Mouse (Mus musculus) midbrain, embryonic 14.5 days (tissue): ENCODE measurements around the gene Macrod2. TPM values are rescaled to one million over a fixed set of nuclear protein-coding genes. Genes with fewer than 3 reads are reported as not detected.
A peak's percentile ranks its signal among the peaks of the same experiment; 100 is the strongest.

ENCODE experiments used
- ATAC-seq: fragments of 200-750 bp; cut with Nextera tagmentation; 2 replicates; pipeline ENCODE4 v1.8.0; 2017; ENCODE audit warnings: moderate number of reproducible peaks, moderate library complexity; ENCODE audit not compliant: low FRiP score, low TSS enrichment
- DNase-seq: peaks from one replicate; pipeline ENCODE4 v3.0.0-alpha.2; 2015
- H3K27ac ChIP-seq: fragments of 300-500 bp; sonication (generic); replicated peaks from 2 replicates; pipeline ENCODE4 v1.5.1; 2014; ENCODE audit warnings: mild to moderate bottlenecking, low read depth, low read length, moderate library complexity
- H3K27me3 ChIP-seq: fragments of 300-500 bp; sonication (generic); 2 replicates; pipeline ENCODE4 v1.6.1; 2014; ENCODE audit warnings: low read length, control low read depth, mixed read lengths; ENCODE audit not compliant: control insufficient read depth, insufficient read depth
- H3K36me3 ChIP-seq: fragments of 300-500 bp; sonication (generic); 2 replicates; pipeline ENCODE4 v1.6.1; 2014; ENCODE audit warnings: low read length, control low read depth; ENCODE audit not compliant: control insufficient read depth, insufficient read depth
- H3K4me1 ChIP-seq: fragments of 300-500 bp; sonication (generic); 2 replicates; pipeline ENCODE4 v1.6.1; 2014; ENCODE audit warnings: mild to moderate bottlenecking, antibody characterized with exemption, low read length, control low read depth; ENCODE audit not compliant: control insufficient read depth, insufficient read depth
- H3K4me2 ChIP-seq: fragments of 300-500 bp; sonication (generic); 2 replicates; pipeline ENCODE4 v1.6.1; 2014; ENCODE audit warnings: mild to moderate bottlenecking, low read length, moderate library complexity
- H3K4me3 ChIP-seq: fragments of 300-500 bp; sonication (generic); replicated peaks from 2 replicates; pipeline ENCODE4 v1.5.1; 2014; ENCODE audit warnings: low read depth, low read length
- H3K9ac ChIP-seq: fragments of 300-500 bp; sonication (generic); replicated peaks from 2 replicates; pipeline ENCODE4 v1.6.1; 2014; ENCODE audit warnings: mild to moderate bottlenecking, low read length, moderate library complexity
- H3K9me3 ChIP-seq: fragments of 300-500 bp; sonication (generic); 2 replicates; pipeline ENCODE4 v1.6.1; 2016; ENCODE audit warnings: low read length, control low read depth, mixed read lengths; ENCODE audit not compliant: control insufficient read depth
- WGBS: fragments of 180-500 bp; shearing (Covaris S2); extraction: QIAGEN DNeasy Blood & Tissue Kit; methylation state at CpG from one replicate; pipeline ENCODE4 v1.1.7; 2014; 5-methylcytosine and 5-hydroxymethylcytosine counted together
- polyA plus RNA-seq: library from polyadenylated mRNA; unstranded; fragments of >200 nt; fragmentation: Nextera tagmentation; extraction: Ambion mirVana; gene quantifications from 2 replicates; pipeline ENCODE4 v1.2.1, GENCODE M21; 2014

Macrod2 gene
- polyA plus RNA-seq, 1 experiment from 2014 or later: 61.4 TPM

- Histone ChIP-seq H3K27me3 (no peaks in the 10 kb centered on the region), H3K9ac (no peak overlapping the region), H3K4me2 (no peak overlapping the region), H3K9me3 (no peaks in the 10 kb centered on the region), H3K27ac (no peak overlapping the region), H3K4me3 (no peak overlapping the region), H3K4me1 (0 out of 2 replicates have a peak, but pooled peaks cover 3% of the 10 kb centered on the region), H3K36me3 (no peaks in the 10 kb centered on the region)
- DNase-seq (no peak), ATAC-seq (no peak)
- WGBS: 98% methylated on average over 3 of the region's 3 CpGs
Measured at GRCm38 (mm10) chr2:142326737-142327136, 1931.6 kb downstream of the Macrod2 start.

DNA sequence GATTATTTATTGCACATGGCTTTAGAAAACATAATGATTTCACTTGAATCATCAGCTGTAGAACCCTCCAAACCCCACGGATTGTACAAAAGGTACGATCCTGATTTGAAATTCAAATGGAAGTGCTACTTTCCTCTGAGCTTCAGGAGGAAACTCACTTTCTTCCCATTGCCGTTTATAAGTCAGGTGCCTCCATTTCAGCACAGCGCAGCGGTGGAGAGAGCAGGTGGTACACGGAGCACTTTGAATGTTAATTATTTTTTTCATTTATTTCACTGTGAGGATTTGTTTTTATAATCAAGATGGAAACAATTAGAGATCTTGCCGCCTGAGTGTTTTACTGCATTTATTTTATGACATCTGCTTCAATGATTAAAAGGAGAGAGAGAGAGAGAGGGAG is 1934.7 kb downstream of the Macrod2 start:
- H3K4me3 ChIP-seq: no peak overlapping the region
- no peaks in the 10 kb centered on the region for H3K9me3 ChIP-seq
- DNase-seq: peak; percentile 40
- no peaks in the 10 kb centered on the region for H3K27me3 ChIP-seq
- peaks cover 10% of the 10 kb centered on the region; the same call in 1 of the 2 replicates for H3K4me1 ChIP-seq
- H3K27ac ChIP-seq: no peak overlapping the region
- H3K9ac ChIP-seq: no peak overlapping the region
- WGBS: 46% methylated on average over 7 of the region's 7 CpGs
- no peaks in the 10 kb centered on the region for H3K36me3 ChIP-seq
- H3K4me2 ChIP-seq: no peak overlapping the region
- ATAC-seq: no peak

- H3K4me3 ChIP-seq: no peak overlapping the region
- H3K27ac ChIP-seq: peak overlapping the region; percentile 69
- H3K27me3 ChIP-seq: no peaks in the 10 kb centered on the region
- ATAC-seq (peak; percentile 81), DNase-seq (peak; percentile 75)
- H3K9ac ChIP-seq: no peak overlapping the region
- H3K36me3 ChIP-seq: no peaks in the 10 kb centered on the region
- H3K4me1 ChIP-seq: peaks cover 20% of the 10 kb centered on the region; the same call in 1 of the 2 replicates
- peak overlapping the region; percentile 40 for H3K4me2 ChIP-seq
- H3K9me3 ChIP-seq: no peaks in the 10 kb centered on the region
- 3% methylated on average over 7 of the region's 7 CpGs for WGBS
Measured at GRCm38 (mm10) chr2:142334441-142335102, 1939.5 kb downstream of the Macrod2 start.

DNA sequence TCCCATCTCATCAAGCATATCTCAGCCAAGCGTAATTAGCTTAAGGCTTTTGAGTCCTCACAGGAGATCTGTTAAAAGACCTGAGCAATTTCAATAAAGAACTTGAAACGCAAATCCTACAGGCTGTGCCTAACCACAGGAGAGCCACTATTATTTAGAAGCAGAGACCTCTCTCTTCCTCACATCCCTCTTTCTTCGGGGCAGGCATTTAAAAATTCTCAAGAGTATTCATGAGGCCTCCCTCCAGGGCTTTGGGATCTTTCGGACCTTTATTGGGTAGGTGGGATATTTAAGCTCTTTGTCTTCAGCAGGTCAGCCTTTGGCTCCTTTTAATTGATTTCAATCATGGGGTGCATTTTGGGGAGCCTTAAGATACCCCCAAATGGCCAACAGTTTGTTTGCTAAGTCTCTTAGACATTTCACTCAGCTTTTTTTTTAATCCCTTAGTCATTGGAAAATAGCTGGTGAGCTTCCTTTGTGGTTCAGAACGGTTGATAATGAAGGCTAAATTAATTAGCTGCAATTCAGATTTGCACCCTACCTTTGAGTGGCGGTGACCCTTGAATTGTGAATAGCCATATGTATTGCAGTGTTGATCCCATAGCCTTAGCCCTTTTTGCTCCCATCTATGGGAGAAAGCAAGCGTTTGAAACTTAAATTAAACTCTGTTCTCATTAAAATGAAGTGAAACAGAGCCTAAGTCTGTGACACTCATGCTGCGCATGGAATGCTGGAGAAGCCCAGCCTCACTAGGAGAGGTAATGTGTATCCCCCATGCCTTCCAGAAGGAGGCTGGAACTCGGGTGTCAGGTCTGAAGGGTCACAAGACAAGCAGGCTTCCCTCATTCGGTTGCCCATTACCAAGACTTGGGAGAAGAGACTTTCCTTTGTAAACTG is 1940.2 kb downstream of the Macrod2 start:
- H3K27me3 ChIP-seq: no peaks in the 10 kb centered on the region
- H3K9me3 ChIP-seq: no peaks in the 10 kb centered on the region
- DNase-seq (peak; percentile 31), ATAC-seq (peak; percentile 51; the same call in 1 of the 2 replicates)
- peaks cover 20% of the 10 kb centered on the region; the same call in 1 of the 2 replicates for H3K4me1 ChIP-seq
- peak overlapping the region; percentile 40 for H3K4me2 ChIP-seq
- WGBS: 9% methylated on average over 10 of the region's 10 CpGs
- H3K4me3 ChIP-seq: no peak overlapping the region
- H3K27ac ChIP-seq: peak overlapping the region; percentile 69
- H3K36me3 ChIP-seq: no peaks in the 10 kb centered on the region
- no peak overlapping the region for H3K9ac ChIP-seq

- H3K4me2 ChIP-seq: no peak overlapping the region
- WGBS: 41% methylated on average over 2 of the region's 2 CpGs
Measured at GRCm38 (mm10) chr2:142344021-142344420, 1948.9 kb downstream of the Macrod2 start.

GRCm38 (mm10) chr2:142344758-142345157 is 1949.6 kb downstream of the Macrod2 start:
- ATAC-seq (no peak), DNase-seq (no peak)
- WGBS: 78% methylated on average over 2 of the region's 2 CpGs
- Histone ChIP-seq H3K9ac (no peak overlapping the region), H3K9me3 (no peaks in the 10 kb centered on the region), H3K4me3 (no peak overlapping the region), H3K27me3 (no peaks in the 10 kb centered on the region), H3K36me3 (no peaks in the 10 kb centered on the region), H3K27ac (no peak overlapping the region), H3K4me2 (no peak overlapping the region), H3K4me1 (no peaks in the 10 kb centered on the region)

More at GRCm38 (mm10) chr2:142344021-142344420, 1948.9 kb downstream of the Macrod2 start:
- H3K27me3 ChIP-seq: no peaks in the 10 kb centered on the region
- ATAC-seq (no peak), DNase-seq (no peak)
- no peak overlapping the region for H3K4me3 ChIP-seq
- H3K9ac ChIP-seq: no peak overlapping the region
- no peaks in the 10 kb centered on the region for H3K4me1 ChIP-seq
- H3K9me3 ChIP-seq: no peaks in the 10 kb centered on the region
- H3K36me3 ChIP-seq: no peaks in the 10 kb centered on the region
- no peak overlapping the region for H3K27ac ChIP-seq

DNA sequence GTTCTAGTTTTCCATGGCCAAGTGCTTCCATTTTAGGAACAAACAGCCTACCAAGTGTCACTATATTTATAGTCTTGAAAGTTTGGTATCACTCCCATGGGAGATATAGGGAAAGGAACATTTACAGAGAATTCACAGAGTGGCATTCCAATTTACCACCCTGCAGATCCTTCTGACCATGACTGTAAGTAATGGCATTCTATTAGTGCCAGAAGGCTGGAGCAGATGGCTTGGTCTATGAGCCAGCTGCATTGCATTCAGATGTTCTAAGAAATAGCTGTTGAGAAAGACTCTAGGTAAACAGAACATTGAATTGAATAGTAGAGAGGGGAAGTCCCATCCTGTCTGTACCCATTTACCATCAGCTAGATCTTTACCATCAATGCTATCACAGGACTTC is 1954.7 kb downstream of the Macrod2 start:
- H3K4me2 ChIP-seq: no peak overlapping the region
- no peak overlapping the region for H3K27ac ChIP-seq
- no peaks in the 10 kb centered on the region for H3K9me3 ChIP-seq
- no peaks in the 10 kb centered on the region for H3K4me1 ChIP-seq
- no peak for DNase-seq
- no peak for ATAC-seq
- no peak overlapping the region for H3K9ac ChIP-seq
- no peaks in the 10 kb centered on the region for H3K36me3 ChIP-seq
- H3K27me3 ChIP-seq: no peaks in the 10 kb centered on the region
- H3K4me3 ChIP-seq: no peak overlapping the region

- 2% methylated on average over 5 of the region's 5 CpGs for WGBS
- no peaks in the 10 kb centered on the region for H3K36me3 ChIP-seq
- no peak overlapping the region for H3K4me3 ChIP-seq
- H3K27me3 ChIP-seq: no peaks in the 10 kb centered on the region
- H3K4me2 ChIP-seq: no peak overlapping the region
- peaks cover 6% of the 10 kb centered on the region; the same call in 1 of the 2 replicates for H3K4me1 ChIP-seq
- H3K9me3 ChIP-seq: no peaks in the 10 kb centered on the region
- no peak overlapping the region for H3K9ac ChIP-seq
- 0 out of 2 replicates have a peak overlapping the region, but pooled peaks have one; percentile 23 for H3K27ac ChIP-seq
- ATAC-seq (peak; percentile 87), DNase-seq (peak; percentile 87)
Measured at GRCm38 (mm10) chr2:142362888-142363287, 1967.8 kb downstream of the Macrod2 start.
